Mouse (Mus musculus) spleen, postnatal 14 days (tissue): ENCODE results near the gene Camkk2.
A peak's percentile ranks its signal among the peaks of the same experiment; 100 is the strongest.

Experiments
- DNase-seq, 2 experiments: peaks; one replicate each; pipeline ENCODE4 v3.0.0; 2021 to 2022; ENCODE audit warnings: low spot score in 2 of 2

The Camkk2 gene

DNA sequence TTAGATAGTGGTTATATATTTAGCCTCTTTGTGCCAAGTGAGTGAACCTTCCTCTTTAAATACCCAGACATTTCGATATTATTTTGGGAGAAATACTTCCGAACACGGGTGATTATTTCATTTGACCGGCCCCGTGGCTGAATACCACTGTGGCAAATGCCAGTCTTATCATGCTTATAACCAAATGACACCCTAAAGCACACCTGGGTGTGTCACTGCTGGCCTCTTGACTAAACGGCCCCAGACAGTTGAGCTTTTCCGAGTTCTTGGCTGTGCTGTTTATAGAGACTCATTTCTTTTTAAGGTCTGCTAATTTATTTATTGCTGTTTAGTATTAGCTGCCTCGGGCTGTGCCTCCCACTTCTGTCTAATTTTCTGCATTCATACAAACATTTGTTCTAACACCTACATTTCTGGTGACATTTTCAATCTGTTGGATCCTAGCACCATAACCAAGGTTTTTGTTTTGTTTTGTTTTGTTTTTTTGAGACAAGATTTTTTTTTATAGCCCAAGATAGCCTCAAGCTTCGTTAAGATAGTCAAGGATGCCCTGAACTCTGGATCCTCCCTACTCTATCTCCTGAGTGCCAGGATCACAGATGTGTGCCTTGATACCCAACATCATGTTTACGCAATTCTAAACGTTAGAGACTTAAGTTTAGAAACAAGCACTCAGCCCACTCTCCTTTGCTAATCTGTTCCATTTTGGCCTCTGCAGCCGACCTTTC, 78.9 kb downstream of the Camkk2 start:
- no peak for DNase-seq

DNA sequence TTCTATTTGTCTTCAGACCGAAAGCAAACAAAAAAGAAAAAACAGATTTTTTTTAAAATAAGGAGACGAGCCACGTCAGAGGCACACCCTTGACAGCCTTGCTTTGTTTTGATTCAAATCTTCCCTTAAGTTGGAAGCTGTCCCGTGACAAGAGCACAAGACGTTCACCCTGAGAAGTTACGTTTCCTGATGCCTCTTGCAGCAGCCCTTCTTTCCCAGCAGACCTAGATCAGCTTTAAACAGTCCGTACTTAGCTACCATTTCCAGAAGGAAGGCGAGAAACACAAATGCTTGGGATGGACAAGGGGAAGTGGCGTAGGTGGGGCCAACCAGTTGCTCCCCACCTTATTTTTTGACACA, 80.5 kb downstream of the Camkk2 start:
- DNase-seq, result no peak

DNA sequence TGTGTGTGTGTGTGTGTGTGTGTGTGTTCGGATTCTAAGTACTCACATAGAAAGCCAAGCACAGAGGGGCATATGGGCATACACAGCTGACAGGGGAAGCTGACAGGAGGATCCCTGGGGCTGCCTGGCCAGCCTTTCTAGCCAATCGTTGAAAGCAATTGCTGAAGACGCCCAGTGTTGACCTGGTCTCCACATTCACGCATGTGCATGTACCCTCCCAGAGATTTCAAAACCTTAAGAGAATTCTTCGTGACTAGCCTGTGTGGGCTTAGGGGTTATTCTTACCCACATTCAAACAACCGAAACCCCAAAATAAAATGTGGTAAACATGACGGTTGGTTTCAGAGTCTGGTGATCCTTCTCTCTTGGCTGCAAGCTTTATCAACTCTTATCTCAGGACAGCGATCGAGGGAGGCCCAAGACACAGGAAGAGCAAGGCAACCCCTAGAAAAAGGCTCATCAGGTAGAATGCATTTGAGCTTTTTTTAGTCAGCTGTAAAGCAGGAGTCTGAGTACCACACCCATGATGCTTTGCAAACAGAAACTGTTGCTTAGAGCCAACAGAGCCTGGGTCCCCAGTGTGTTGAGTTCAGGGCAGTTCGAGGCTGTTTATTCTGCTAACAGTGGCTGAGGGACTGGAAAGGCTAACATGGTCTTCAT, 81.0 kb downstream of the Camkk2 start:
- DNase-seq, result no peak

DNA sequence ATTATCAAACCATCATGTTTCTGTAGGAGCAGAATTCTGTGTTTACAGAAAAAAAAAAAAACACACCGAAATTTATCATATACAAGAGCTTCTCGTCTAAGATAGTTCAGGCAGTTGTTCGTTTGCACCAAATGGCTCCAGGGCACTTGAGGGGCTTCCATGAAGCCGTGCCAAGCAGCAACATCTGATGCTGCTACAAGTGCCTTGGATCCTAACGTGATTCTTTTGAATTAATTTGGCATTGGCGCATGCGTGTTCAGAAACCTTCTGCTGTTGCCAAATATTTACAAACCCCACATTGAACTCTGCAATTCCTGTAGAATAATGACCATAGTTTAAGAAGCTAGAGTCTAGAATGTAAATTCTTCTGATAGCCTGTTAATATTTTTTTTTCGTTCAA, 83.7 kb downstream of the Camkk2 start:
- no peak for DNase-seq

DNA sequence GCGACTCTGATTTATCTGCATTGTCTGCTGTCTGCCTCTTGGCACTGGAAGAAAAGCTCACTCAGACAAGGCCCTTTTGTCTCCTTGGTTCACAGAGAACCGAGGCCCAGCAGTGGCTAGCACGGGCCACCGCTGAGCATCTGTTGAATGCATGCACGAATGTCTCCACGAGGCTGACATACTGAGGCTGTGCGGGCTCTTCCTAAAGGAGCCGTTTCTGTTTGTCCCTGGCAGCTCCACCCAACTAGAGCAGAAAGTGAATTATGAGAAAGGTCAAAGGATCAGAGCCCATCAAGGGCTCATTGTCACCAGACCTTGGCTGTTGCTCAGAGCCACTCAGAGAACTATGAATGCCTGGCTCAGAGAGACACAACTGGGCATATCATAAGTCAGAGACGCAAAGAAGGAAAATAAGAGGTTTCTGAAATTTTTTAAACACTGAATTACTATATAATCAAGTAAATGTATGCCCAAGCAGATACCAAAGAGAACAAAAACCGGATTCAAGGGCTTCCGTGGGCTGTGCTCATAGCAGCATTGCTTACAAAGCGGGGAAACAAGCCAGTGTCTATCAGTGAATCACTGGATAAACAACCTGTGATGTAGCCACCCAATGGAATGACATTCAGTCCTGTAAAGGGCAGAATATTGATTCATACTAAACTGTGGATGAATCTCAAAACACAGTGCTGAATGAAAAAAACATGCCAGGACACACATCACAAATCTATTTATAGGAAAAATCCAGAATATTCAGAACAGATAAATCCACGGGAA, 85.6 kb downstream of the Camkk2 start:
- no peak for DNase-seq

GRCm38 (mm10) chr5:122690486-122690885, 88.7 kb downstream of the Camkk2 start:
- no peak for DNase-seq

GRCm38 (mm10) chr5:122689153-122689552, 90.1 kb downstream of the Camkk2 start:
- no peak for DNase-seq

DNA sequence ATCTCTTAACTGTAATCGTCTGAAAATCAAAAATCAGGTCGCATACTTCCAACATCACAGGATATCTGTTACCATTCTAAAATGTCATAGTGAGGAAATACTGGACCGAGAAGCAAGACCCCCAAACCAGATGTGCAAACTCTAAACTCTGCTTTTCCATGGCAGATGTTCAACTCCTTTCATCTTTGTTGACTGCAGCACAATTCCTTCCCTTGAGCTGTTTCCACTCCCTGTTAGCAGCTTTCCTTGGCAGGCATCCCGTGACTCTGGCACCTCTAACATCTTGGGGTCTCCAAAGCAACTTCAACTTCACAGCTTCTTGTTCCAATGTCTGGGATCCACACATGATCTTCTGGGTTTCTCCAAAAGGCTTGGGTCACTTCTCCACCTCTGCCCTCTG, 91.8 kb downstream of the Camkk2 start:
- no peak for DNase-seq

- DNase-seq, result peak in 1 of 2 experiments; percentile 14
Measured at GRCm38 (mm10) chr5:122683926-122684325, 95.3 kb downstream of the Camkk2 start.

DNA sequence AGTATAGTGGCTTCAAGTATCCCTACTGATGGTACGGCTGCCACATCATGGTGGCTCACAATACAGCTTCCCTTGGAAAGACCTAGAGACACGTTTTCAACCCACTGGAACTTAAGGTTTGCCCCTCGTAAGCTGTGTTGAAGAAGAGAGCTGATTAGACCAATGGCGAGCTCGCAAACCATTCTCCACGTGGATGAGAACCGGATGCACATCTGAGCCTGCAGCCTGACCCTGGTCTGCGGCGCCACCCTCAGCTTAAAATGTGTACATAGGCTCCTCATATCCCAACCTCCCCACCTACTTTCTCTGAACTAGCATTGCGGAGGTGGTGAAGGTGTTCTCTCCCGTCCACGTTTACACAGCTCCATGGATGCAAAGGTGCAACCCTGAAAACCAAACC, 97.9 kb downstream of the Camkk2 start:
- no peak for DNase-seq
